Mouse (Mus musculus) left cerebral cortex, postnatal 14 days (tissue): ENCODE data around the gene Acox3. TPM values are rescaled to one million over a fixed set of nuclear protein-coding genes. Genes with fewer than 3 reads are reported as not detected.
A peak's percentile ranks its signal among the peaks of the same experiment; 100 is the strongest.

Experiments
- DNase-seq, 2 experiments: peaks; one replicate each; pipeline ENCODE4 v3.0.0; 2021 to 2022; ENCODE audit warnings: low spot score in 2 of 2, mixed read lengths in 1 of 2
- intact Hi-C: fragments of 180-260 bp; cut with DNase I; formaldehyde crosslinking; loops from one replicate; pipeline ENCODE4 v1.15.1; 2025
- total RNA-seq, 2 experiments: library from RNA; stranded (reverse); gene quantifications; 2 replicates each; pipeline ENCODE4 v1.2.3; 2021

Gene Acox3
- total RNA-seq, 2 experiments from 2014 or later: 24.8 to 29.5 TPM

DNA sequence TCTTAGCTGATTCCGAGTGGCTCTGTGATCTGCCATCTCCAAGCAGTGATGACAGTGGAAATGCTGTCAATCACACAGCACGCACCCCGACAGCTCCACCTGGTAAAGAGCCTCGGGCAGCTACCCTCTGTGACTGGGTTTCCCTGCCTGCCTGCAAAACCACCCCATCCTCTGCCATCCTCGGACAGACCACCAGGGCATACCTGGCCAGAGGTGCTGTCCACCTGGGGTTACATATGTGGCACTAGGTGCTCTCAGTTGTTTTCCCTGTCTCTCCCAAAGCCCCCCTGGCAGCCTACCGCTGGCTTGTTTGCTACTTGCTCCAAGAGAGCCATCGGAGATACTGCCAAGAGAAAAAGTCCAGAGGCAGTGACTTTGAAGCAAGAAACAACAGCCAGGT is 24.0 kb downstream of the Acox3 start:
- intact Hi-C loops: no loop called here
- no peak for DNase-seq

DNA sequence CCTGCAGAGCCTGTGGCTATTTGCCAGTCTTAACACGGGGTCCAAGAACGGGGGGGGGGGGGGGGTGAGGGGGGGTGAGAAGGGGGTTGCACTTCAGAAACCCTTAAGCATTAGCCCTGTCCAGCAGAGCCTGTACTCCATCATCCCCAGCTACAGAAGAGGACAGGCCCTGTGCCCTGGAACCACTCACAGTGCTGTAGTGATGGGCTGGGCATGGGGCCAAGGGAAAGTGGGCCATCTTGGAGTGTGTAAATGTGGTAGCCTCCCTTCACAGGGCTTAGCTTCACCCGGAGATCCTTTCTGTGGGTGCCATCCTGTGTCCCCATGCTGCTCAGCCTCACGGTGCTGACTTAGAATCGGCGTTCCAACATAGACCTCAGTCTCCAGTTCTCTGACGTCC is 24.9 kb downstream of the Acox3 start:
- intact Hi-C loops: no loop called here
- DNase-seq: peak; percentile 35 to 37

DNA sequence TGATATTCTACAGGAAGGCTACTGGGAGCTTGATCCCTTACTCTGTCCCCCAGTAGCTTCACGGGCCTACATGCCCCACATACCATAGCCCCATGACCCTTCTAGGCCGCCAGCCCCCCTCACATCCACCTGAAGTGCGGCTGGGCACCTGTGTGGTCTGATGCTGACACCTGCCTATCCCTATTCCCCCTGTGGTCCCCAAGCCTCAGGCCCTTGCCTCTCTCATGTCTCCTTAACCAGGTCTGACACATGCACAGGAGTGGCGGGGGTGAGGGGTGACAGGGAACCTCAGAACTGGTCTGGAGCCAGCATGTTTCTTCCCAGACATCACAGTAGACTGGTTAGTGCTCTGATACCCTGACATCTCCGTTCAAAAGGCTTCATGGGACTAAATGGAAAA is 25.7 kb downstream of the Acox3 start:
- DNase-seq: no peak
- intact Hi-C loops: no loop called here

DNA sequence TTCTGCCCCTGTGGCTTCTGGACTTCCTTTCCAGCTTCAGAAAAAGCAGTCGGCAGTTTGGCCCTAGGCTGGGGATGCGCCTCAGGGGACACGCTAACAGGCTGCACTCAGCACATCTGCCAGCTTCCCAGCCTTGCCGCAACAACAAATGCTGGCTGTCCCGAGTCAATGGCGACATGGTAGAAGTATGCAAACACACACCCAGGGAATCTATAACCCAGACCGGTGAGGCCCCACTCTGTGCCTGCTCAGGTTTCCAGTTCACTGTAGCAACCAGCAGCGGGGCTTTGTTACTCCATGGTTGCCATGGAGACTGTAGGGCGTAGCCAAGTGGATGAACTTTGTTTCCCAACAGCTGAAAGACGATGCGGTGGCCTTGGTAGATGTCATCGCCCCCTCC is 26.5 kb downstream of the Acox3 start:
- DNase-seq: no peak
- intact Hi-C loops: no loop called here

DNA sequence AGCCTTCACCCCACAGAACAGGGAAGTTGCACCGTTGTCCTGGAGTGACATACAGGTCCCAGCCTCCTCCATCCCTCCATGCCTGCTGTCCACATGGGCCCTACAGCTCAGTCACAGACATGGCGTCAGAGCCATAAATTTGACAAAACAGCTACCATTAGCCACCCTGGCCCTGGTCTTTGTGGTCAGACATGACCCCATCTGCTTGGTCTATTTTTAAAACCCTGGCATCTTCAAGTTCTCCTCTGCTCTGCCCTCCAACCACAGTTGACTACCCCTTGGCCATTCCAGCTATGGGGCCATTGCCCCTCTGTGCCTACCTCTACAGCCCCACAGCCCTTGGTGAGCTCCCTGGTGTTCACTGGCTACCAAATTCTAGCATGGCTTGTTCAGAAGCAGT is 27.1 kb downstream of the Acox3 start:
- no peak for DNase-seq
- intact Hi-C loops: no loop called here

DNA sequence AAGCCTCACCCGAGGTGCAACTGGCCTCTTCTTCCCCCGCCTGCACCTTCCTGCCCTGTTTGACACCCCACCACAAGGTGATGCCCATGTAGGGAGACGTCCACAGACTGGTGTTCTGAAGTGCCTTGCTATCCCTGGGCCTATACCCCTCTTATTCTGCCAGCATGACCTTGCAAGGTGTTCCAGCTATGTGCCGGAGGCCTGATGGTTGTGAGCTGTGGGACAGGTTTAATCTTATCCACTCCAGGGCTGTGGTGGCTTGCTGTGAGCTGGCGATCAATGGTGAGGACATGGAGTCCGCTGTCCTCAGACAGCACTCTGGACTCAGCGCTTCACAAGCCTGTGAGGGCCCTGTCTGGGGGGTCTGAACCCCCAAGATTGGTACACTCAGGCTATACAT is 27.5 kb downstream of the Acox3 start:
- no peak for DNase-seq
- intact Hi-C loops: no loop called here

DNA sequence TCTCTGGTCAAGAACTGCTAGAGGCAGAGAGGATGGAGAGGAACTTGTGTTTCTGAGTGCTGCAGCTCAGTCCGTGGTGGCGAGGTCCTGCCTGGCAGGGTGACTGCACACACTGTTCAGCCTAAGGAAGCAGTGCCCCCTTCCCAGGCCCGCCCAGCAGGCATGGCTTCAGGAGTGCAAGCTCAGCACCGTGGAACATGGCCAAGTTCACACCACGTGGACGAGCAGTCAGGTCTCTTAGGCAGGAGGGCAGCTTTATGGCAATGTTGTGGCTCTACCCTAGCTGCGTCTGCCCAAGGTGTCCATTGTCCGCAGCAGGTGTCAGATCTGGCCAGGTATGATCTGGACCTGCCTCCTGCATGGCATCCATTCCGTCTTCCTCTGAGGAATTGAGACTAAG is 28.3 kb downstream of the Acox3 start:
- DNase-seq: no peak
- intact Hi-C loops: no loop called here

DNA sequence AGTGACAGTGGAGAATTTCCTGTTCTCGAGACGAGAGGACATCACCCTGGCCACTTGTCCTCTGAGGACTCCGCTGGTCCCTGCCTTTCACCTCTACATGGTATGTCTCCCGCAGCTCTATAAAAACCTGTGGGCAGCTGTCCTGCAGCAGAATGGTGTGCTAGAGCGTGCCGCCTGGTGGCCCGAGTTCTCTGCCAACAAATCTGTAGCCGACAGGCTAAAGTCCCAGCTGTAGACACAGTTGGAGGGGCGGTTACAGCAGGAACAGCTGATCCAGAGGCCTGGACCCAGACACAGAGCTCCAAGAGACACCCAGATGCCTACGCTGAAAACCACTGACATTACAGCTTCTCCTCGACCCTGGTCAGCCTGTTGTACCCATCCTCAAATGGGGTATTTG is 29.1 kb downstream of the Acox3 start:
- peak in 1 of 2 experiments; percentile 18 for DNase-seq
- intact Hi-C loops: no loop called here

DNA sequence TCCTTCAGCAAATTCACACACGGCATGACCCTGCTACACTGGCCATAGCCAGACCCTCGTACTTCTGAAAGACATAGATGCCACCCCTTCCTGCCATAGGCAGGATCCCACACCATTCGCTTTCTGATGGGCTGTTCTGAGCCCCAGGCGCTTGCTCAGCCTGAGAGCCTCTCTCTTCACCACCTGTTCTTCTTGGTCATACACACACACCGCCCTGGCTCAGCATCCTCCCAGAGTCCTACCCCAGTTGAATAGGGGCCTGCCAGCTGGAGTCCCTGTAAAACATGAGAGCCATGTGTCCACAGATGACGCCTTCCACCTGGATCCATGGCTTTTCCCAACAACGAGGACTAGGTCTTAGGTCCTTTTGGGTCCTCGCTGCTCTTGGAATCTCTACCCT is 29.9 kb downstream of the Acox3 start:
- DNase-seq: no peak
- intact Hi-C loops: no loop called here

DNA sequence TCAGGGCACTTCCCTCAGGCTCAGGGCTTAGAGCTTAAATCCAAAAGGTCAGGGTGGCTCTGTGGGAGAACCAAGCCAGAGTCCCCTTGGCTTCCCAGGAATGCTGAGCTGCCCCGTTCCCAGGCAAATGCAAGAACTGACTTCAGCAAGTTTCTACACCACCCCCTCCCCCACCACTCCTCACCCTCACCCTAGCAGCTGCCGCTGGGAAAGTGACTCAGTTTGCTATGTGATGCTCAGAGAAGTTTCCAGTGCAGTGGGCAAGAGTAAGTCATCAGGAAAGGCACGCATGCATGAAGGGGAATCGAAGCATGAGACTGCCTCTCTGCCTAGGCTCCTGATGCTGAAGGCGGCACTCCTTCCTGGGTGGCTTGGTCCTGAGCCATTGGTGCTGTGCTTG is 34.1 kb downstream of the Acox3 start:
- intact Hi-C loops: no loop called here
- no peak for DNase-seq

DNA sequence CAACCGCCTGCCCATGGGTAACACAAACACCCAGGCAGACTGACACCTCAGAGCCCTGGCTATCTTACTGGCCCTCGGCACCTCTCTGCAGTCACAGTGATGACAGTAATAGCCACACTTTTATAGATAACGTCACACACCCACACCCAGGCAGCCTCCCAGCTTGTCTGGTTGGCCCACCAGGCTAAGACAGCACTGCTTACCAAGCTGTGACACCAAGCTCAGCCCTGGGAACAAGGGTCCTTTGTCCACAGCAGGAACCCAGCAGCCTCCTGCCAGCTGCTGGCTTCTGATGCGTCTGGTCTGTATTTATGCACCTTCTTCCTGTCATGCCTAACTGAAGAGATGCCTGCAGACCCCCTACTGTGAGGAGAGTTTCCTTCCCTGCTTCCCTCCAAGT is 38.3 kb downstream of the Acox3 start:
- peak in 1 of 2 experiments; percentile 15 for DNase-seq
- intact Hi-C loops: no loop called here

DNA sequence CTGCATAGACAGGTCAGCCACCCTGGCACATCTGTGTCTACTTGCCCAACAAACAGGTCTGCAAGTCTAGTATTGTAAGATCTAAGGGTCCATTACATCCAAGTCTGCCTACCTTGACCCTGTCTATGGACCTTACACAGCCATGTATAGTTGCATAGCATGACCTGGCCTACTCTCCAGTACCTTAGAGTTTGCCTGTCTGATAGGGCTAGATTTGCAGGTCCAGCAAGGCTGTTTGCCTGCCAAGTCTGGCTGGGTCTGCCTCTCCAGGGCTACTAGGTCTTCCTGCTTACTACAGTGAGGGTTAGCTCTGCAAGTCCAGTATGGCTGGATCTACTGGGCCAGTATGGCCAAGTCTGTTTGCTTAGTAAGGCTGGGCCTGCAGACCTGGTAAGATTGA is 41.0 kb downstream of the Acox3 start:
- intact Hi-C loops: no loop called here
- no peak for DNase-seq

DNA sequence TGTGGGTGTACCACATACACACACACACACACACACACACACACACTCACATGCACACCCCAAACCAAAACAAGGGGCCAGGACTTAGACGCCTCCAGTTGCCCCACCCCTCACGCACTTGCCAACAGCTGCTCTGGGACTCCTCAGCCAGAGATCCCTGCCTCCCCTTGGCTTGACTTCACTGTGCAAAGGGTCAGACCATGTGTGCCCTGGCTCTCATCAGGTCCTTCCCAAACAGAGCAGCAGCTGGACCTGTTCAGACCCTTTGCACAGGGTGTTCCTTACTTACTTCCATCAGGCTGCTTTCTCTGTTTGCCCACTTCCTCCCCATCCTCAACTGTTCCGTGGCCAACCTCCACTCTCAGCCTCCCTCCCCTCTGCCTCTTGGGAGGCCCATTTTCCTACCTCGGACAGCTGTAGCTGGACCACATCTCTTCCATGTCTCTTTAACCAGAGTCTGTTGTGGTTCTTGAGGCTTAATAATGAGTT is 42.0 kb downstream of the Acox3 start:
- intact Hi-C loops: no loop called here
- no peak for DNase-seq

DNA sequence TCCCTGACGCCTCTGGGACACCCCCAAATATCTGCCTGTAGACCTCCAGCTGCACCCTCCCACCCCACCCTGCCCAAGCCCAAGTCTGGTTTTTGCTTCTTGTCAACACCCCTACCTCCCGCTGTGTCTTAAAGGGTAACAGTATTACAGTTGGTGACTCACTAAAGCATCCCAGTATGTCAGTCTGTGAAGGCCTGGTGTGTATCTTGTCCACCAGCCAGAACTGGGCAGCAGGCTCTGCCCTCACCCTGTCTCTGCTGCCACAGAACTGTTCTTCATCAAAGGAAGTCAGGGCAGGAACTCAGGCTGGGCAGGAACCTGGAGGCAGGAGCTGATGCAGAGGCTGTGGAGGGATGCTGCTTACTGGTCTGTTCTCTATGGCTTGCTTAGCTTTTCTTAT is 43.6 kb downstream of the Acox3 start:
- intact Hi-C loops: no loop called here
- DNase-seq: no peak

DNA sequence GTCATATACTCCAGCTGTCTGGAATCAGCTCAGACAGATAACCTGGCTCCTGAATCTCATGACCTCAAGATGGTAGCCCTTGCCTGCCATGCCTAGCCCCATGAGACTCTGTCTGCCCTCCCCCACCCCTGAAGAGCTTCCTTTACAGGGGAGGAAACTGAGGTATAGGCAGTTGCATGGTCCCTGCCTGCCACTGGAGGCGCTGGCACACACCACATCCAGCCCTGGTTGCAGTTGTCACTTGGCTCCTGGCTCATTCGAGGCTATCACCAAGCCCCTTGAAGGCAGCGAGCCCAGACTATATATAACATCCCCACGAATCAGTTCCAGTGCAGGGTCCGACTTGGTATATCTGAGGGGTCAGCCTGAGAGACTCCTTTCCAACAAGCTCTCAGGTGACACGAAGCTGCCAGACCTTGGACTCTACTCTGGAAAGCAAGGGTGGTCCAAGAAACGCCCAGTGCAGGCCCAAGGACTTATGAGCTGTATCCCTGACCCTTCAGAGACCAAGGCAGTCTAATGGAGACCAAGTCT is 44.5 kb downstream of the Acox3 start:
- DNase-seq: no peak
- intact Hi-C loops: no loop called here

DNA sequence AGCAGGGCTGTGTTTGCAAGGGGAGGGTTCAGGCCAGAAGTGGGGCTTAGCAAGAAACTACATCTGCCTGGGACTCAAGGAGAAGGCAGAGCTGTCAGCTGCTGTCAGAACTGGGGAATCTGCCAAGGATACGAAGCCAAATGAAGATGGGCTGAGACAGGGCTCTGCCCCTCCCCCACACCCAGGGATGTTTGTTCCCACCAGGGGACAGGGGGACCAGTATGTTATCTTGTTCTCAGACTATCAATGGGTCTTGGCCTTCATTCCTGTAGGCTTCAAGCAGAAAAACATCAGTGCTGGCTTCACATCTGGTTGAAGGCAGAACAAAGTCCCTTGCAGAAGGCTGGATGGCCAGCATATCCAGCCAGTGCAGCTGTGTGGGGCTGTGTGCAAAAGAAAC is 45.8 kb downstream of the Acox3 start:
- intact Hi-C loops: no loop called here
- peak; percentile 64 to 79 for DNase-seq

DNA sequence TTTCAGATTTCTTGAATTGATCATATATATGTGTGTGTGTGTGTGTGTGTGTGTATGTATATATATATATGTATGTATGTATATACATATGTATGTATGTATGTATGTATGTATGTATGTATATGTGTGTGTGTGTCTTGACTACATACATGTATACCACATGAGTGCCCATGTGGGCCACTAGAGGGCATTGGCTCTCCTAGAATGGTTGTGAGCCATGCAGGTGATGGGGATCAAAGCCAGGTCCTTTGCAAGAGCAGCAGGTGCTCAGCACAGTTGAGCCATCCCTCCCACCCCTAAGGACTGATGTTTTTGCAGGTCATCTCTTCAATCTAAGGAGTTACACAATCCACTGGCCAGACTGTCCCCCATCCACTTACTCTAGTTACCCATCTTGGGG is 46.5 kb downstream of the Acox3 start:
- no peak for DNase-seq
- intact Hi-C loops: no loop called here

DNA sequence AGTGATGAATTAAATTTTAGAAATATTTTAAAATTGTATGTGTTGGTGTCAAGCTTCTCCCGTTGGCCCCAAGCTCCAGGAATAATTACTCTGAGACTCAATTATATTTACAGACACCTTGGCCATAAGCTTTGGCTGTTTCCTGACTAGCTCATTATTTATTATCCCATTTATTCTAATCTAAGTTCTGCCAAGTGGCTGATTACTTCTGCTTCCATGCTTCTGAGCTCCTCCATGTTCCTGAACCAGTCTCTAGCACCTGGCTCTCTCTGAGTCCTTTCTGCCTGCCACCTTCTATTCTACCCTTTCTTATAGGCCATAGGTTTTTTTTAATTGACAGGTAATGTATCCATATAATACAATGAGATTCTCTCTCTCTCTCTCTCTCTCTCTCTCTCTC is 47.9 kb downstream of the Acox3 start:
- intact Hi-C loops: no loop called here
- DNase-seq: no peak

DNA sequence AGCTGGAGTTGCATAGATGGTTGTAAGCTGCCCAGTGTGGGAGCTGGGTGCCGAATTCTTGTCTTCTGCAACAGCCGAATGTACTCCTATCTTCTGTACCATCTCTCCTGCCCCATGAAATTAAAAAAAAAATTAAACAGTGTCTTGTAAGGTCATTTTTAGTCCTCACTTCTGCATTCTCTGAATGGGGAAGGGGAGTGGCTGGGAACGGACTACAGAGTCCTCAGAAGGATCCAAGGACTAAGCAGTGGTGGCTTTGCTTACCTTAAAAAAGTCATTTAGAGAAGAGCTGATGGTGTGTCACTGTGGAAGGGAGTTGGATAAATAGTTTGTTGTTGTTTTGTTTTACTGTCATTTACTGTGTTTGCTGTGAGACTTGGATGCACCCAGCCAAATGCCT is 48.4 kb downstream of the Acox3 start:
- DNase-seq: no peak
- intact Hi-C loops: no loop called here

DNA sequence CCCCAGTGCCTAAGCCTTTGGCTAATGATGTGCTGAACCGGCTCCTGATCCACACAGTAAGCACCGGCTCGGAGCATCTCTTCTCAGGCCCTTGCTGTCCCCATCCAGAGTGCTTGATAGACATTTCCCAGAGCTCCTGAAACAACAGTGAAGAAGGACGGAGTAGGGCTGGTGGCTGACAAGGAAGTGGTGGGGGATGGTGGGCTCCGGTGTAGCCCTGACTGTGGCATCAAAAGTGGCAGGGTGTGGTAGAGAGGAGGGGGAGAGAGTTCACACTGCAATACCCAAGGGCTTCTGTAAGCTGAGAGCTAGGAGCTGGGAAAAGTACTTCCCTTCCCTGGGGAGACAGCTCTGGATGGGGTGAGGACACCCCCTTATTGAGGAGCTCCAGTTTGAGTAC is 48.9 kb downstream of the Acox3 start:
- intact Hi-C loops: no loop called here
- no peak for DNase-seq

DNA sequence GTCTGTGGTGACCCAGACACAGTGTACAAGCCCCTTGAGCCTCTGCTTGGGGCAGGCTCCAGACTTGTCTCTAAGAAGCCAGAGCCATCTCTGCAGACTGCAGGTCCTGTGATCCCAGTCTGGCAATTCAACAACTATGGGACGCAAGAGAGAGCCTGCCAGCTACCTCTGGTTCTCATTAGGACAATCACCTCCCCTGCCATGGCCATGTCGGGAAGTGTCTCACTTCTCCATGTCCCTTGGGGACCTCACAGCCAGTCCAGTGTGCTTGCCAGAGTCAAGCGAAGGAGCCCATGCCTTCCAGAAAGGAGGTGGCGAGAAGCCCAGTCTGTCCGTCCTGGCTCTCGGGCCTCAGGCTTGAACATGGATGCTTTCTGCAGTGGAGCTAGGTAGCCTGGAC is 50.0 kb downstream of the Acox3 start:
- intact Hi-C loops: no loop called here

DNA sequence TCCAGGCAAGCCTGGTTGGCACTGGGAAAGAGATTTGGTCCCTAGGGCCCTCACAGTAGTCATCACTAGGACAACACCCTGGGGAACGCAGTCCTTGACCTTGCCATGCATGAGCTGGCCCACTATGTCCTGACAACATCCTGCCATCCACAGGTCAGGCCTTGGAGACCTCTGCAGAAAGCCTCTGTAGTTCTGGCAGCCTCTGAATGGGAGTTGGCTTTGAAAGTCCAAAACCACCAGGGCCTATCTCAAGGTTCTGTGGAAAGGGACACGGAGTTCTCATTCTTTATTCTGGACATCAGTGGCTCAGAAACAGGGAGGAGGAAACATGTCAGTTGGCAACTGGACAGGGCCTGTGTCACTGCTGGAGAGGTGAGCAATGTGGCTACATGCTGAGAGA is 53.2 kb downstream of the Acox3 start:
- intact Hi-C loops: no loop called here
- DNase-seq: no peak

More for the DNA sequence above, 50.0 kb downstream of the Acox3 start:
- no peak for DNase-seq
